Mouse (Mus musculus): ENCODE measurements around the gene Chrna10. TPM values are rescaled to one million over a fixed set of nuclear protein-coding genes. Genes with fewer than 3 reads are reported as not detected.
A peak's percentile ranks its signal among the peaks of the same experiment; 100 is the strongest.

Gene Chrna10
- polyA plus RNA-seq, 1 experiment from 2014 or later, result not detected

- WGBS, result under 1% methylated on average over 9 of the region's 9 CpGs
- Histone ChIP-seq H3K27me3 (ENCODE audit: insufficient read depth, low read length) (no peaks in the 10 kb centered on the region), H3K36me3 (ENCODE audit: insufficient read depth) (peaks cover 4% of the 10 kb centered on the region; the same call in 1 of the 2 replicates), H3K27ac (ENCODE audit: low read depth) (peak overlapping the region; percentile 84; the same call in 1 of the 2 replicates), H3K4me1 (ENCODE audit: insufficient read depth) (peaks cover 12% of the 10 kb centered on the region; the same call in 1 of the 2 replicates), H3K4me3 (ENCODE audit: low read depth, low read length) (peak overlapping the region; percentile 59), H3K9me3 (ENCODE audit: low read depth, low read length) (no peaks in the 10 kb centered on the region), H3K9ac (peak overlapping the region; percentile 67), H3K4me2 (peak overlapping the region; percentile 65)
- ATAC-seq (ENCODE audit: insufficient read depth) (peak; percentile 33), DNase-seq (peak; percentile 2)
- TF ChIP-seq CTCF (IDR thresholded peaks at IDR 0.05; ENCODE audit: low read depth), result no peak
Measured at GRCm38 (mm10) chr7:102064655-102065045, 52.0 kb downstream of the Chrna10 start.

DNA sequence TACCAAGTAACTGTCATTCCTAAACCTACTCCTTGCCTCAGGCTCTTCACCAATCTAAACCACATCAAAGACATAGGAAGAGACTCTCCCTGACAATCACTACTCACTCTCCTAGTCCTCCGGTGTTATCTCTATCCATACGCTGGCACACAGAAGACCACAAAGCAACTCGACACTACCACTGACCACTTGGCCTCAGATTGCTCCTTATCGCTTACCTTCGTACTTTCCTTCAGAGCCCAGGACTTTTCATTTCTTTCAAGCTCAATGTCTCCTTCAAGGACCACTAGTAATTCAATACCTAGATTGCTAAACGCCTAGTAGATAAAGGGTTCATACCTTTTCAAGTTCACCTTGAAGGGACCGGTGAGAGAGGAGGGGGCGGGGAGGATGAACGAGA, 52.7 kb downstream of the Chrna10 start:
- 0 out of 2 replicates have a peak, but pooled peaks cover 9% of the 10 kb centered on the region for H3K36me3 ChIP-seq (ENCODE audit: insufficient read depth)
- H3K9ac ChIP-seq, result no peak overlapping the region; the same call in 1 of the 2 replicates
- TF ChIP-seq CTCF (IDR thresholded peaks at IDR 0.05; ENCODE audit: low read depth), result no peak
- no peak for ATAC-seq (ENCODE audit: insufficient read depth)
- 57% methylated on average over 9 of the region's 9 CpGs for WGBS
- peak overlapping the region; percentile 59 for H3K4me3 ChIP-seq (ENCODE audit: low read depth, low read length)
- peaks cover 12% of the 10 kb centered on the region; the same call in 1 of the 2 replicates for H3K4me1 ChIP-seq (ENCODE audit: insufficient read depth)
- H3K27ac ChIP-seq (ENCODE audit: low read depth), result no peak overlapping the region
- peak overlapping the region; percentile 65 for H3K4me2 ChIP-seq
- no peak for DNase-seq
- no peaks in the 10 kb centered on the region for H3K27me3 ChIP-seq (ENCODE audit: insufficient read depth, low read length)
- H3K9me3 ChIP-seq (ENCODE audit: low read depth, low read length), result no peaks in the 10 kb centered on the region

- Histone ChIP-seq H3K4me3 (ENCODE audit: low read depth, low read length) (no peak overlapping the region), H3K36me3 (ENCODE audit: insufficient read depth) (0 out of 2 replicates have a peak, but pooled peaks cover 16% of the 10 kb centered on the region)
- DNase-seq, result no peak
Measured at GRCm38 (mm10) chr7:102062203-102062602, 54.4 kb downstream of the Chrna10 start.

GRCm38 (mm10) chr7:102061353-102061752, 55.3 kb downstream of the Chrna10 start:
- peaks cover 24% of the 10 kb centered on the region; the same call in 1 of the 2 replicates for H3K36me3 ChIP-seq (ENCODE audit: insufficient read depth)
- H3K4me1 ChIP-seq (ENCODE audit: insufficient read depth), result peaks cover 7% of the 10 kb centered on the region; the same call in 1 of the 2 replicates
- TF ChIP-seq CTCF (IDR thresholded peaks at IDR 0.05; ENCODE audit: low read depth), result no peak
- no peak overlapping the region for H3K4me2 ChIP-seq
- no peak overlapping the region for H3K27ac ChIP-seq (ENCODE audit: low read depth)
- no peak for ATAC-seq (ENCODE audit: insufficient read depth)
- H3K27me3 ChIP-seq (ENCODE audit: insufficient read depth, low read length), result no peaks in the 10 kb centered on the region
- WGBS, result 86% methylated on average over 3 of the region's 3 CpGs
- no peak overlapping the region for H3K9ac ChIP-seq
- no peak overlapping the region for H3K4me3 ChIP-seq (ENCODE audit: low read depth, low read length)
- no peak for DNase-seq
- H3K9me3 ChIP-seq (ENCODE audit: low read depth, low read length), result no peaks in the 10 kb centered on the region

More at GRCm38 (mm10) chr7:102062203-102062602, 54.4 kb downstream of the Chrna10 start:
- Histone ChIP-seq H3K27me3 (ENCODE audit: insufficient read depth, low read length) (no peaks in the 10 kb centered on the region), H3K4me2 (no peak overlapping the region), H3K9me3 (ENCODE audit: low read depth, low read length) (no peaks in the 10 kb centered on the region), H3K27ac (ENCODE audit: low read depth) (no peak overlapping the region), H3K9ac (no peak overlapping the region), H3K4me1 (ENCODE audit: insufficient read depth) (peaks cover 12% of the 10 kb centered on the region; the same call in 1 of the 2 replicates)
- no peak for ATAC-seq (ENCODE audit: insufficient read depth)
- WGBS, result 78% methylated on average over 1 of the region's 1 CpGs
- no peak for TF ChIP-seq CTCF (IDR thresholded peaks at IDR 0.05; ENCODE audit: low read depth)

Other genes with a start within 250 kb of the Chrna10 start
- 0.20 and 0.73 TPM in 2 replicates for gene Folr1, start 246.0 kb downstream of the Chrna10 start, polyA plus RNA-seq (2014; fragmentation: Nextera tagmentation; extraction: Ambion mirVana)
- 151 and 161 TPM in 2 replicates for gene Lamtor1, start 210.9 kb downstream of the Chrna10 start, polyA plus RNA-seq (2014; fragmentation: Nextera tagmentation; extraction: Ambion mirVana)
- 0.30 and 0.43 TPM in 2 replicates for gene Tomt, start 210.5 kb downstream of the Chrna10 start, polyA plus RNA-seq (2014; fragmentation: Nextera tagmentation; extraction: Ambion mirVana)
- gene Lrrc51, start 182.9 kb downstream of the Chrna10 start, polyA plus RNA-seq (2014; fragmentation: Nextera tagmentation; extraction: Ambion mirVana), result 7.7 and 8.3 TPM in 2 replicates
- gene Numa1, start 182.7 kb downstream of the Chrna10 start, polyA plus RNA-seq (2014; fragmentation: Nextera tagmentation; extraction: Ambion mirVana), result 109 TPM in 2 replicates
- 2.2 and 2.6 TPM in 2 replicates for gene Il18bp, start 98.1 kb downstream of the Chrna10 start, polyA plus RNA-seq (2014; fragmentation: Nextera tagmentation; extraction: Ambion mirVana)
- gene Rnf121, start 51.4 kb downstream of the Chrna10 start, polyA plus RNA-seq (2014; fragmentation: Nextera tagmentation; extraction: Ambion mirVana), result 24.8 and 29.3 TPM in 2 replicates
- 23.8 and 26.9 TPM in 2 replicates for gene Xndc1, start 51.3 kb downstream of the Chrna10 start, polyA plus RNA-seq (2014; fragmentation: Nextera tagmentation; extraction: Ambion mirVana)
- 1.0 and 1.2 TPM in 2 replicates for gene Xntrpc, start 51.1 kb downstream of the Chrna10 start, polyA plus RNA-seq (2014; fragmentation: Nextera tagmentation; extraction: Ambion mirVana)
- not detected in 2 replicates for gene Trpc2, start 33.7 kb downstream of the Chrna10 start, polyA plus RNA-seq (2014; fragmentation: Nextera tagmentation; extraction: Ambion mirVana)
- gene Art1, start 15.1 kb downstream of the Chrna10 start, polyA plus RNA-seq (2014; fragmentation: Nextera tagmentation; extraction: Ambion mirVana), result 0.50 and 0.65 TPM in 2 replicates
- 1.1 and 1.2 TPM in 2 replicates for gene Art5, start 7.3 kb downstream of the Chrna10 start, polyA plus RNA-seq (2014; fragmentation: Nextera tagmentation; extraction: Ambion mirVana)
- gene Nup98, start 93.3 kb upstream of the Chrna10 start, polyA plus RNA-seq (2014; fragmentation: Nextera tagmentation; extraction: Ambion mirVana), result 50.2 and 50.7 TPM in 2 replicates
- 77.9 and 80.4 TPM in 2 replicates for gene Pgap2, start 93.4 kb upstream of the Chrna10 start, polyA plus RNA-seq (2014; fragmentation: Nextera tagmentation; extraction: Ambion mirVana)
- gene Rhog, start 139.2 kb upstream of the Chrna10 start, polyA plus RNA-seq (2014; fragmentation: Nextera tagmentation; extraction: Ambion mirVana), result 68.4 and 71.9 TPM in 2 replicates
- gene Stim1, start 151.0 kb upstream of the Chrna10 start, polyA plus RNA-seq (2014; fragmentation: Nextera tagmentation; extraction: Ambion mirVana), result 15.9 and 16.3 TPM in 2 replicates